Mouse (Mus musculus) liver, embryonic 16.5 days (tissue): Measurements from ENCODE around the gene Rnf26. TPM values are rescaled to one million over a fixed set of nuclear protein-coding genes. Genes with fewer than 3 reads are reported as not detected.

Source experiments
- ATAC-seq: fragments of 200-750 bp; cut with Nextera tagmentation; 2 replicates; pipeline ENCODE4 v1.8.0; 2017; ENCODE audit warnings: low read depth, mild to moderate bottlenecking, moderate number of reproducible peaks, moderate library complexity
- H3K27ac ChIP-seq: fragments of 300-500 bp; sonication (generic); 2 replicates; pipeline ENCODE4 v1.5.1; 2014; ENCODE audit warnings: mild to moderate bottlenecking, low read length
- H3K27me3 ChIP-seq: fragments of 300-500 bp; sonication (generic); 2 replicates; pipeline ENCODE4 v1.6.1; 2014; ENCODE audit warnings: low read depth, low read length, mixed read lengths; ENCODE audit not compliant: control insufficient read depth, insufficient read depth
- H3K36me3 ChIP-seq: fragments of 300-500 bp; sonication (generic); 2 replicates; pipeline ENCODE4 v1.6.1; 2014; ENCODE audit warnings: mild to moderate bottlenecking; ENCODE audit not compliant: control insufficient read depth, insufficient read depth
- H3K4me1 ChIP-seq: fragments of 300-500 bp; sonication (generic); 2 replicates; pipeline ENCODE4 v1.6.1; 2014; ENCODE audit warnings: low read depth, low read length, mixed read lengths; ENCODE audit not compliant: control insufficient read depth
- H3K4me2 ChIP-seq: fragments of 300-500 bp; sonication (generic); 2 replicates; pipeline ENCODE4 v1.6.1; 2014; ENCODE audit warnings: low read depth, low read length, mixed read lengths
- H3K4me3 ChIP-seq: fragments of 300-500 bp; sonication (generic); 2 replicates; pipeline ENCODE4 v1.5.1; 2014; ENCODE audit warnings: low read depth, mild to moderate bottlenecking, low read length
- H3K9ac ChIP-seq: fragments of 300-500 bp; sonication (generic); 2 replicates; pipeline ENCODE4 v1.6.1; 2014; ENCODE audit warnings: low read depth, low read length
- H3K9me3 ChIP-seq: fragments of 300-500 bp; sonication (generic); replicated peaks from 2 replicates; pipeline ENCODE4 v1.6.1; 2016; ENCODE audit warnings: low read length; ENCODE audit not compliant: control insufficient read depth
- WGBS: fragments of 180-500 bp; shearing (Covaris S2); extraction: QIAGEN DNeasy Blood & Tissue Kit; methylation state at CpG from one replicate; pipeline ENCODE4 v1.1.7; 2014; ENCODE audit not compliant: insufficient replicate concordance; 5-methylcytosine and 5-hydroxymethylcytosine counted together
- polyA plus RNA-seq: library from polyadenylated mRNA; unstranded; fragments of >200 nt; fragmentation: Nextera tagmentation; extraction: Ambion mirVana; gene quantifications from 2 replicates; pipeline ENCODE4 v1.2.1, GENCODE M21; 2015

Gene Rnf26
- polyA plus RNA-seq, 1 experiment from 2014 or later, result 32.3 TPM

DNA sequence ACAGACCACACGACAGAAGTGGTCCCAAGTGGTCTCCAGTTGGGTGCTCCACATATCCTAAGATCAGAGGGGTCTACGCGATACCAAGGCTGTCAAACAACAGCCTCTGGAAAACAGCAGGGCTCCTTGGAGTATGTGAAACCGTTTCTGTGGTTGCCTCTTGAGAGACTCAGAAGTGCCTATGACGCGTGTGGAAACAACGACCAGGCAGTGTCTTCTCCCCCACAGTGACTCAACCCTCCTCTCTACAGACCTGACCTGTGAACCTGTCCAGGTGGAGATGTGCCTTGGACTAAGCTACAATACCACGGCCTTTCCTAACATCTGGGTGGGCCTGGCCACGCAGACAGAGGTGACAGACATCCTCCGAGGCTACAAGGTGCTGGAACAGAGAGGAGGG, 7.5 kb downstream of the Rnf26 start:
- Histone ChIP-seq H3K27ac (no peak overlapping the region), H3K36me3 (peaks cover 13% of the 10 kb centered on the region)
- 84% methylated on average over 10 of the region's 10 CpGs for WGBS

DNA sequence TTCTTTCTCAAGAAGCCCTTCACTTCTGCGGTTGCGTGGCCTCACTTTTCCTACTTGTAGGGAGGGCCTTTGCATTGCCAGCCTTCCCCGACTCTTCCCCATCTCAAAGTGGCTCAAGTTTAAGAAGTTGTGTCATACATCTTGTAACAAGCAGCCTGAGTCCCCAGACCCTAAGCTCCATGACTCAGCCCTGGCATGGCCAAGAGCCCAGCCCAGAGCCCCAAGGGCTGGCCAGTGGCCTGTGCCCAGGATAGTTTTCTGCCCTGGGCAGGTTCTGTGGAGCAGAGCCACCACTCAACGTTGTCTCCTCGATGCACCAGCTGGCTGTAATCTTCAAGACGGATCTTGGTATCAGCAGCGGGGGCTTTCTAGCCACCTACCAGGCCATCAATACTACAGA, 8.4 kb downstream of the Rnf26 start:
- 78% methylated on average over 7 of the region's 7 CpGs for WGBS
- H3K4me1 ChIP-seq, result peaks cover 22% of the 10 kb centered on the region
- H3K4me2 ChIP-seq, result no peak overlapping the region
- no peaks in the 10 kb centered on the region for H3K27me3 ChIP-seq
- no peak for ATAC-seq
- no peak overlapping the region for H3K4me3 ChIP-seq
- peaks cover 11% of the 10 kb centered on the region for H3K36me3 ChIP-seq
- H3K9ac ChIP-seq, result no peak overlapping the region
- H3K27ac ChIP-seq, result no peak overlapping the region
- H3K9me3 ChIP-seq, result no peaks in the 10 kb centered on the region

More for the DNA sequence above, 7.5 kb downstream of the Rnf26 start:
- Histone ChIP-seq H3K9ac (no peak overlapping the region), H3K4me2 (no peak overlapping the region), H3K27me3 (no peaks in the 10 kb centered on the region), H3K9me3 (no peaks in the 10 kb centered on the region), H3K4me1 (peaks cover 29% of the 10 kb centered on the region), H3K4me3 (no peak overlapping the region)
- no peak for ATAC-seq

DNA sequence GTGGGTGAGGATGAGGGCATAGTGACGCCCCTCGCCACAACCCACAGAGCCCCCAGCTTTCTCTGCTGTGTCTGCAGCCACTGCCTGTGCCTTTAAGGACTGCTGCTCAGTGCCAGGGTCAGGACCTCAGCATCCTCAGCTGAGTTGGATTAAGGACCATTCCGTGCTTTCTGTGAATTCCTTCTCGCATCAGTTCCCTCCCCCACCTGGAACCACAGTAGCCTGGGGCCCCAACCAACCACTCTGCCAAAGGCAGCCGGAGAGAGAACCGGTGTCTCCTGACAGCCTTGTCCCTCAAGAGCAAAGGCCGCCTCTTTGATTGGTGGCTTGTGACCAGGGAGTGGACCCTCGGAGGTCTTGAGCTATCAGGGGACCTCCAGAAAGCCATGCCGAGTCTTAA, 11.8 kb downstream of the Rnf26 start, which contains the start of gene Mfrp:
TSS of gene Mfrp (plus strand) at position 240 of the 400 bp plus-strand sequence.
- Histone ChIP-seq H3K4me2 (no peak within 1 kb of the TSS), H3K4me3 (no peak within 1 kb of the TSS), H3K36me3 (no peaks in the 10 kb centered on the region), H3K27me3 (no peaks in the 10 kb centered on the region), H3K9ac (no peak within 1 kb of the TSS), H3K9me3 (no peaks in the 10 kb centered on the region), H3K27ac (no peak within 1 kb of the TSS), H3K4me1 (no peaks in the 10 kb centered on the region)
- 78% methylated on average over 9 of the region's 9 CpGs for WGBS
- ATAC-seq, result no peak

DNA sequence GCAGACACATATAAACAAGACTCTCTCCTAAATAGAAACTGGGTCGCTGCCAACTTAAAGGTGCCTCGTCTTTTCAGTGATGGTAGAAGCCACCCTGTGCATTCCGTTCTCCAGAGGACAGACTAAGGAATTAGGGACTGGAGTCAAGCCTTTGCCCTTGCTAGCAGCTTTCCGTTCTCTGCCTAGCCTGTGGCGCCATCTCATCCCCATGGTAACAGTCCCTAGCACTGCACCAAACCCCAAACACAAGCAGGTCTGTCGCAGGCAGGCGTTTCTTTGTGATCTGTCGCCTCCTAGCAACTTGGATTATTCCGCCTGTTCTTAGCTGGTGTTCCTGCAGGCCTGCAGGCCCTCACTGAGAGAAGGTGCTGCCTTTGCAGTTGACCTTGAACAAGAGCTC, 16.8 kb downstream of the Rnf26 start:
- no peaks in the 10 kb centered on the region for H3K9me3 ChIP-seq
- peaks cover 3% of the 10 kb centered on the region; the same call in 1 of the 2 replicates for H3K4me1 ChIP-seq
- H3K27ac ChIP-seq, result no peak overlapping the region
- ATAC-seq, result no peak
- no peak overlapping the region for H3K4me3 ChIP-seq
- 58% methylated on average over 9 of the region's 9 CpGs for WGBS
- no peak overlapping the region for H3K4me2 ChIP-seq
- H3K9ac ChIP-seq, result no peak overlapping the region
- no peaks in the 10 kb centered on the region for H3K27me3 ChIP-seq
- H3K36me3 ChIP-seq, result no peaks in the 10 kb centered on the region

DNA sequence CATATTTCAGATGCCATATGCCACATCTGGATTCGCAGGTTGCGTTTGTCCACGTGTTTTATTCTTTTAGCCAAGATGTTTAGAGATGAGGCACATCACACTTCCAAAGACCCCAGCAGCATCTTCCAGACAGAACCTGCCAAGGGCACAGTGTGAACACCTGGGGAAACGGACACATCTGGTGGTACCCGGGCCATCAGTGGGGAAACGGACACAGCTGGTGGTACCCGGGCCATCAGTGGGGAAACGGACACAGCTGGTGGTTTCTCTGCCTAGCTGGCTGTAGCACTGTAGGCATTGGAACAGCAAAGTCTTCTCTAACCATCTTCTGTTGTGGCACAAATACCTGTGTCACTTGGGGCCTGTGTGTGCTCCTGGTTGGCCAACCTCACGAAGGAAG, 17.5 kb downstream of the Rnf26 start:
- Histone ChIP-seq H3K4me3 (no peak overlapping the region), H3K36me3 (no peaks in the 10 kb centered on the region), H3K9me3 (no peaks in the 10 kb centered on the region), H3K4me2 (no peak overlapping the region), H3K27ac (no peak overlapping the region), H3K27me3 (no peaks in the 10 kb centered on the region), H3K4me1 (peaks cover 3% of the 10 kb centered on the region; the same call in 1 of the 2 replicates), H3K9ac (no peak overlapping the region)
- 75% methylated on average over 9 of the region's 9 CpGs for WGBS
- ATAC-seq, result no peak

DNA sequence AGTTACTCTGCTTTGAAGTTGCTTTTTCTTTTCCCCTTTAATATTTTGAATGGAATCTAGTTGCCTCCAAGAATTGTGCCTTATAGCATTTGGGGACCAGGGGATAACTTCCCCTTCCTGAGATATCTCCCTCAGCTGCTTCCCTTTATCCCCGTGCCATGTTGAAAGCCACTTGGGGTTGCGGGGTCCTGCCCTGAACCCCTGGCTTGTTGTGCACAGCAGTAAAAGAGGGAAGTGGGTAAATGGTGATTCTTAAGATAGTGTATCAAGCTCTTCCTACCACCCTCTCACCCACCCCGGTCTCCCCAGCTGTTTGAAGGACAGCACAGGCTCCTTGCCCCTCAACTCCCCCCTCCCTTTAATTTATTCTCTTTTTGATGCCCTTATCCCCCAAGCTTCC, 18.6 kb downstream of the Rnf26 start:
- Histone ChIP-seq H3K4me3 (no peak overlapping the region), H3K27ac (no peak overlapping the region), H3K27me3 (no peaks in the 10 kb centered on the region), H3K36me3 (no peaks in the 10 kb centered on the region), H3K9ac (no peak overlapping the region), H3K4me2 (no peak overlapping the region), H3K9me3 (no peaks in the 10 kb centered on the region), H3K4me1 (peaks cover 3% of the 10 kb centered on the region; the same call in 1 of the 2 replicates)
- 31% methylated on average over 3 of the region's 3 CpGs for WGBS
- ATAC-seq, result no peak

DNA sequence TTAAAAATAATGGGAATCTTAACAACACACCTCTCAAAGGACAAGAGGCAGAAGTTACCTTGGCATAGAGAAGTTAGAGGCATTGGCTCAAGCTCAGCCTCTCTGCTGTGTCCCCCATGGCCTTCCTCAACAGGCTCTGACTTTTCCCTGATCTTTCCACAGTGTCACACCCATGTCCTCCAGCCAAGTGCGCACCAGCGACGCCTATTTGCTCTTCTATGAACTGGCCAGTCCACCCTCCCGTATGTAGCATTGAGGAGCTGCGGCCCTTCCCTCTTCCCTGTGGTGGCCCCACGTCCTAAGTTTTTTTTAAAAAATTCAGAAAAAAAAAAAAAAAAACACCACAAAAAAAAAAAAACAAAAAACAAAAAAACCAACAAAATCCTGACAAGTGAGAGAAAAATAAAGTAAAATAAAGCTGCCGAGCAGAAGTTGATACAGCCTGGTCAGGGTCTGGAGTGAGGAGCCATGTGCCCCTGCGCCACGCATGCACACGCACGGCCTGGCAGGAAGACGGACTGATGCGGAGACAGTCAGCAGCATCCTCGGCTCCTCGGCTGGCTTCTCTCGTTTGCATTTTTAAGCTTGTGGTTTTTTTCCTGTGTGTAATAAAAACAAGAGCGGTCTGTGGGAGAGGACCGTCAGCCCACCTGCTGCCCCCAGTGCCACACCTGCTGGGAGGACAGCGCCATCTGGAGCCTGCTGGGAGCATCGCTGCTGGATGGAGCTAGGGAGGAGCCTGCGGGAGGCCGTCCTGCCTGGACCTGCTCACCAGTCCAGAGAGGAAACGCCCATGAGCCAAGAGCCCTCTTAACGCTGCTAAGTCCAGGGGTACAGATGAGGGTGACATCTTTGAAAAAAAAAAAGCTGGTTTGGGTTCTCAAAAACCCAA, 19.5 kb downstream of the Rnf26 start:
- Histone ChIP-seq H3K4me2 (no peak overlapping the region), H3K4me1 (peaks cover 3% of the 10 kb centered on the region; the same call in 1 of the 2 replicates)
- WGBS, result 48% methylated on average over 24 of the region's 24 CpGs

DNA sequence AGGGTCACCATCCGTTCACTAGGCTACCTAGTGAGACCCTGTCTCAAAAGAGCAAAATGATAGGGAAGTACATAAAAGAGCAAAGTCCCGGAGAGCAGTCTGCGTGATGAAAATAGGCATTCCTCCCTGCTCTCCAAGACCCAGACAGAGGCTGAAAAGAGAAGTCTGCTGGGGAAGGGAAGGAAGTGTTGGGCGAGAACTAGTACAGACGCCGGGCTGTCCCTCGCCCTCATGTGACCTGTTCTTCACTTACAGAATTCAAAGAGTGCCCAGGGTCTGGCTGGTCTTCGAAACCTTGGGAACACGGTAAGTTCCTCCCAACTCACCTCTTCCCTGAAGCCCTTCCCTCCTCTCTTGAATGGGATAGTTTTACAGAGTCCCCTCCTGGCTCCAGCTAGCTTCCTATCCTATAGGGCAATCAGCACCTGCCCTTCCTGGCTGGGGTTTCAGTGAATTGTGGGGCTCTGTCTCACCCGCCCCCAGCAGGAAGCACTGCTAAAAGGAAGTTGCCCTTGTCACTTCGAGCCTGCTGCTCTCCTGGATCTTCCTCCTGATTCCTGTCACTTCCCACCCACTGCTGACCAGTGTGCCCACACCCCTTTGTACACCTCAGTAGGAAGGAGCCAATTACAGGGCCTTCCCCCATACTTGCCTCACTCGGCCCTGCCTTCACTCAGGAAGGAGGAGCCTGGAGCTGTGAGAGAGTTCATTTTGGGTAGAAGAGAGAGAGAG, 24.3 kb downstream of the Rnf26 start:
- Histone ChIP-seq H3K4me1 (peaks cover 17% of the 10 kb centered on the region), H3K36me3 (no peaks in the 10 kb centered on the region), H3K27ac (0 out of 2 replicates have a peak overlapping the region, but pooled peaks have one; percentile 45), H3K27me3 (peaks cover 13% of the 10 kb centered on the region), H3K4me2 (peak overlapping the region; percentile 15; the same call in 1 of the 2 replicates), H3K9ac (no peak overlapping the region), H3K4me3 (no peak overlapping the region), H3K9me3 (no peaks in the 10 kb centered on the region)
- ATAC-seq, result no peak; the same call in 1 of the 2 replicates
- 22% methylated on average over 12 of the region's 12 CpGs for WGBS

More for the DNA sequence above, 19.5 kb downstream of the Rnf26 start:
- no peaks in the 10 kb centered on the region for H3K9me3 ChIP-seq
- H3K36me3 ChIP-seq, result no peaks in the 10 kb centered on the region
- H3K27ac ChIP-seq, result no peak overlapping the region
- peak; percentile 58 for ATAC-seq
- H3K27me3 ChIP-seq, result no peaks in the 10 kb centered on the region
- H3K9ac ChIP-seq, result no peak overlapping the region
- no peak overlapping the region for H3K4me3 ChIP-seq
